Mouse (Mus musculus): ENCODE data around the gene Donson. TPM values are rescaled to one million over a fixed set of nuclear protein-coding genes. Genes with fewer than 3 reads are reported as not detected.

Gene Donson
- polyA plus RNA-seq, 1 experiment from 2014 or later, result 15.3 TPM

- peaks cover 34% of the 10 kb centered on the region for H3K36me3 ChIP-seq (ENCODE audit: control insufficient read depth, insufficient read depth, low read length)
- no peak for DNase-seq (ENCODE audit: low spot score)
Observed at GRCm38 (mm10) chr16:91695108-91695755, 6.7 kb upstream of the Donson start.

GRCm38 (mm10) chr16:91694455-91695084, 6.0 kb upstream of the Donson start:
- ATAC-seq, result peak; percentile 93

More at GRCm38 (mm10) chr16:91695108-91695755, 6.7 kb upstream of the Donson start:
- Histone ChIP-seq H3K27ac (ENCODE audit: low read depth, low read length) (no peak overlapping the region), H3K4me3 (ENCODE audit: low read depth, low read length) (no peak overlapping the region), H3K27me3 (replicated peaks; ENCODE audit: control insufficient read depth, insufficient read depth, low read length) (no peaks in the 10 kb centered on the region), H3K4me1 (ENCODE audit: control insufficient read depth, insufficient read depth, low read length) (no peaks in the 10 kb centered on the region), H3K4me2 (ENCODE audit: low read length) (no peak overlapping the region), H3K9ac (ENCODE audit: low read length) (no peak overlapping the region), H3K9me3 (replicated peaks; ENCODE audit: control insufficient read depth, low read length) (no peaks in the 10 kb centered on the region)
- WGBS, result 77% methylated on average over 8 of the region's 8 CpGs
- no peak for ATAC-seq

GRCm38 (mm10) chr16:91689791-91690190, 1.2 kb upstream of the Donson start:
- H3K9me3 ChIP-seq (replicated peaks; ENCODE audit: control insufficient read depth, low read length), result no peaks in the 10 kb centered on the region
- H3K27me3 ChIP-seq (replicated peaks; ENCODE audit: control insufficient read depth, insufficient read depth, low read length), result no peaks in the 10 kb centered on the region
- peaks cover 17% of the 10 kb centered on the region for H3K36me3 ChIP-seq (ENCODE audit: control insufficient read depth, insufficient read depth, low read length)
- DNase-seq (ENCODE audit: low spot score) (no peak), ATAC-seq (no peak)
- no peak overlapping the region for H3K4me3 ChIP-seq (ENCODE audit: low read depth, low read length)
- peaks cover 8% of the 10 kb centered on the region for H3K4me1 ChIP-seq (ENCODE audit: control insufficient read depth, insufficient read depth, low read length)
- peak overlapping the region; percentile 26; the same call in 1 of the 2 replicates for H3K4me2 ChIP-seq (ENCODE audit: low read length)
- WGBS, result 41% methylated on average over 7 of the region's 7 CpGs
- H3K9ac ChIP-seq (ENCODE audit: low read length), result peak overlapping the region; percentile 40; the same call in 1 of the 2 replicates
- no peak overlapping the region for H3K27ac ChIP-seq (ENCODE audit: low read depth, low read length)

More at GRCm38 (mm10) chr16:91694455-91695084, 6.0 kb upstream of the Donson start:
- no peaks in the 10 kb centered on the region for H3K9me3 ChIP-seq (replicated peaks; ENCODE audit: control insufficient read depth, low read length)
- H3K27ac ChIP-seq (ENCODE audit: low read depth, low read length), result no peak overlapping the region
- H3K4me1 ChIP-seq (ENCODE audit: control insufficient read depth, insufficient read depth, low read length), result no peaks in the 10 kb centered on the region
- peaks cover 32% of the 10 kb centered on the region for H3K36me3 ChIP-seq (ENCODE audit: control insufficient read depth, insufficient read depth, low read length)
- WGBS, result 32% methylated on average over 14 of the region's 14 CpGs
- peak; percentile 88 for DNase-seq (ENCODE audit: low spot score)
- no peaks in the 10 kb centered on the region for H3K27me3 ChIP-seq (replicated peaks; ENCODE audit: control insufficient read depth, insufficient read depth, low read length)
- H3K4me2 ChIP-seq (ENCODE audit: low read length), result no peak overlapping the region
- no peak overlapping the region for H3K4me3 ChIP-seq (ENCODE audit: low read depth, low read length)
- no peak overlapping the region for H3K9ac ChIP-seq (ENCODE audit: low read length)

- WGBS, result under 1% methylated on average over 51 of the region's 51 CpGs
- H3K4me1 ChIP-seq (ENCODE audit: control insufficient read depth, insufficient read depth, low read length), result peaks cover 8% of the 10 kb centered on the region
- H3K9ac ChIP-seq (ENCODE audit: low read length), result peak overlapping the region; percentile 90
- ATAC-seq (peak; percentile 64), DNase-seq (ENCODE audit: low spot score) (peak; percentile 24)
- H3K27ac ChIP-seq (ENCODE audit: low read depth, low read length), result peak overlapping the region; percentile 80
- H3K4me2 ChIP-seq (ENCODE audit: low read length), result peak overlapping the region; percentile 75
- peaks cover 32% of the 10 kb centered on the region for H3K36me3 ChIP-seq (ENCODE audit: control insufficient read depth, insufficient read depth, low read length)
- H3K9me3 ChIP-seq (replicated peaks; ENCODE audit: control insufficient read depth, low read length), result no peaks in the 10 kb centered on the region
- H3K27me3 ChIP-seq (replicated peaks; ENCODE audit: control insufficient read depth, insufficient read depth, low read length), result no peaks in the 10 kb centered on the region
- peak overlapping the region; percentile 85 for H3K4me3 ChIP-seq (ENCODE audit: low read depth, low read length)
Observed at GRCm38 (mm10) chr16:91688023-91688618, 449 bp downstream of the Donson start.

GRCm38 (mm10) chr16:91686369-91686768, 2.2 kb downstream of the Donson start:
- Histone ChIP-seq H3K27me3 (replicated peaks; ENCODE audit: control insufficient read depth, insufficient read depth, low read length) (no peaks in the 10 kb centered on the region), H3K27ac (ENCODE audit: low read depth, low read length) (no peak overlapping the region), H3K4me2 (ENCODE audit: low read length) (no peak overlapping the region), H3K4me3 (ENCODE audit: low read depth, low read length) (no peak overlapping the region), H3K36me3 (ENCODE audit: control insufficient read depth, insufficient read depth, low read length) (peaks cover 48% of the 10 kb centered on the region), H3K9ac (ENCODE audit: low read length) (no peak overlapping the region), H3K4me1 (ENCODE audit: control insufficient read depth, insufficient read depth, low read length) (peaks cover 8% of the 10 kb centered on the region), H3K9me3 (replicated peaks; ENCODE audit: control insufficient read depth, low read length) (no peaks in the 10 kb centered on the region)
- DNase-seq (ENCODE audit: low spot score), result no peak
- no peak for ATAC-seq
- WGBS, result 87% methylated on average over 5 of the region's 5 CpGs

GRCm38 (mm10) chr16:91685526-91685925, 3.0 kb downstream of the Donson start:
- Histone ChIP-seq H3K4me2 (ENCODE audit: low read length) (no peak overlapping the region), H3K27ac (ENCODE audit: low read depth, low read length) (no peak overlapping the region), H3K4me3 (ENCODE audit: low read depth, low read length) (no peak overlapping the region), H3K9ac (ENCODE audit: low read length) (no peak overlapping the region), H3K4me1 (ENCODE audit: control insufficient read depth, insufficient read depth, low read length) (peaks cover 8% of the 10 kb centered on the region), H3K36me3 (ENCODE audit: control insufficient read depth, insufficient read depth, low read length) (peaks cover 52% of the 10 kb centered on the region), H3K9me3 (replicated peaks; ENCODE audit: control insufficient read depth, low read length) (no peaks in the 10 kb centered on the region), H3K27me3 (replicated peaks; ENCODE audit: control insufficient read depth, insufficient read depth, low read length) (no peaks in the 10 kb centered on the region)
- no peak for ATAC-seq
- no peak for DNase-seq (ENCODE audit: low spot score)
- WGBS, result 90% methylated on average over 5 of the region's 5 CpGs

- H3K27me3 ChIP-seq (replicated peaks; ENCODE audit: control insufficient read depth, insufficient read depth, low read length), result no peaks in the 10 kb centered on the region
- no peak overlapping the region for H3K9ac ChIP-seq (ENCODE audit: low read length)
- no peaks in the 10 kb centered on the region for H3K9me3 ChIP-seq (replicated peaks; ENCODE audit: control insufficient read depth, low read length)
- DNase-seq (ENCODE audit: low spot score) (no peak), ATAC-seq (no peak)
- 85% methylated on average over 5 of the region's 5 CpGs for WGBS
- H3K4me2 ChIP-seq (ENCODE audit: low read length), result no peak overlapping the region
- H3K27ac ChIP-seq (ENCODE audit: low read depth, low read length), result no peak overlapping the region
- H3K36me3 ChIP-seq (ENCODE audit: control insufficient read depth, insufficient read depth, low read length), result peaks cover 90% of the 10 kb centered on the region
- no peak overlapping the region for H3K4me3 ChIP-seq (ENCODE audit: low read depth, low read length)
- H3K4me1 ChIP-seq (ENCODE audit: control insufficient read depth, insufficient read depth, low read length), result no peaks in the 10 kb centered on the region
Observed at GRCm38 (mm10) chr16:91680656-91681055, 7.9 kb downstream of the Donson start.

GRCm38 (mm10) chr16:91678147-91678911, 10.2 kb downstream of the Donson start:
- no peak overlapping the region for H3K27ac ChIP-seq (ENCODE audit: low read depth, low read length)
- no peak overlapping the region for H3K9ac ChIP-seq (ENCODE audit: low read length)
- no peaks in the 10 kb centered on the region for H3K4me1 ChIP-seq (ENCODE audit: control insufficient read depth, insufficient read depth, low read length)
- DNase-seq (ENCODE audit: low spot score), result no peak
- no peak overlapping the region for H3K4me3 ChIP-seq (ENCODE audit: low read depth, low read length)
- H3K27me3 ChIP-seq (replicated peaks; ENCODE audit: control insufficient read depth, insufficient read depth, low read length), result no peaks in the 10 kb centered on the region
- WGBS, result 91% methylated on average over 5 of the region's 5 CpGs
- no peaks in the 10 kb centered on the region for H3K9me3 ChIP-seq (replicated peaks; ENCODE audit: control insufficient read depth, low read length)
- peaks cover 86% of the 10 kb centered on the region for H3K36me3 ChIP-seq (ENCODE audit: control insufficient read depth, insufficient read depth, low read length)
- H3K4me2 ChIP-seq (ENCODE audit: low read length), result no peak overlapping the region
- no peak for ATAC-seq
